Mouse (Mus musculus) liver, embryonic 13.5 days (tissue): ENCODE results near the gene Gm5737. TPM values are rescaled to one million over a fixed set of nuclear protein-coding genes. Genes with fewer than 3 reads are reported as not detected.

Experiments used
- ATAC-seq: fragments of 200-750 bp; cut with Nextera tagmentation; 2 replicates; pipeline ENCODE4 v1.8.0; 2017; ENCODE audit warnings: low read depth, mild to moderate bottlenecking, moderate number of reproducible peaks, moderate library complexity
- DNase-seq: peaks from one replicate; pipeline ENCODE4 v3.0.0; 2022
- H3K27ac ChIP-seq: fragments of 300-500 bp; sonication (generic); 2 replicates; pipeline ENCODE4 v1.5.1; 2015; ENCODE audit warnings: moderate library complexity, mild to moderate bottlenecking, inconsistent platforms
- H3K27me3 ChIP-seq: fragments of 300-500 bp; sonication (generic); 2 replicates; pipeline ENCODE4 v1.6.1; 2015; ENCODE audit warnings: mild to moderate bottlenecking, inconsistent platforms
- H3K36me3 ChIP-seq: fragments of 300-500 bp; sonication (generic); 2 replicates; pipeline ENCODE4 v1.6.1; 2015; ENCODE audit warnings: mild to moderate bottlenecking, inconsistent platforms
- H3K4me1 ChIP-seq: fragments of 300-500 bp; sonication (generic); replicated peaks from 2 replicates; pipeline ENCODE4 v1.6.1; 2015; ENCODE audit warnings: inconsistent platforms
- H3K4me2 ChIP-seq: fragments of 300-500 bp; sonication (generic); 2 replicates; pipeline ENCODE4 v1.6.1; 2015; ENCODE audit warnings: inconsistent platforms, mild to moderate bottlenecking, moderate library complexity
- H3K4me3 ChIP-seq: fragments of 300-500 bp; sonication (generic); replicated peaks from 2 replicates; pipeline ENCODE4 v1.5.1; 2015; ENCODE audit warnings: mild to moderate bottlenecking, inconsistent platforms
- H3K9ac ChIP-seq: fragments of 300-500 bp; sonication (generic); 2 replicates; pipeline ENCODE4 v1.6.1; 2015; ENCODE audit warnings: mild to moderate bottlenecking, inconsistent platforms
- H3K9me3 ChIP-seq: fragments of 300-500 bp; sonication (generic); replicated peaks from 2 replicates; pipeline ENCODE4 v1.6.1; 2016; ENCODE audit warnings: inconsistent platforms
- WGBS: fragments of 180-500 bp; shearing (Covaris S2); methylation state at CpG from one replicate; pipeline ENCODE4 v1.1.7; 2015; ENCODE audit not compliant: insufficient replicate concordance; 5-methylcytosine and 5-hydroxymethylcytosine counted together
- polyA plus RNA-seq: library from polyadenylated mRNA; unstranded; fragments of >200 nt; fragmentation: Nextera tagmentation; extraction: Ambion mirVana; gene quantifications from 2 replicates; pipeline ENCODE4 v1.2.1, GENCODE M21; 2015

Gm5737 gene
- polyA plus RNA-seq, 1 experiment from 2014 or later, result not detected

DNA sequence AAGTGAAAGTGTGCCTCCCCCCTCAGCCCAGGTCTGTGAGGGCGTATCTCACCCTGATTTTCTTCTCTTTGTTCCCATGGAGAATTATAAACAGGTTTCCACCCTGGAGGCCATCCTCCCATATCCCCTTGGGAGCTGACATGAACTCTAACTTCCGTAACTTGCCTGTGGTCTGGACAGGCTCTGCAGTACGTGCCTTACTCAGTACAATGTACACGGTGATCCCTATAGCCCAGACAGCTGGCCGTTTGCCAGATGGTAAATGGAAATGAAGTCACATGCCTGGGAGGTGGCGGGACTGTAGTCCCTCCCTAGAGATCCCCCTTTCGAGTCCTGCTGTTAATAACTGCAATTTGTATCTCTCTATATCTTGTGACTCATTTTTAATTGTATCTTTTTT lies 52.9 kb downstream of the Gm5737 start:
- WGBS, result 39% methylated on average over 7 of the region's 7 CpGs

DNA sequence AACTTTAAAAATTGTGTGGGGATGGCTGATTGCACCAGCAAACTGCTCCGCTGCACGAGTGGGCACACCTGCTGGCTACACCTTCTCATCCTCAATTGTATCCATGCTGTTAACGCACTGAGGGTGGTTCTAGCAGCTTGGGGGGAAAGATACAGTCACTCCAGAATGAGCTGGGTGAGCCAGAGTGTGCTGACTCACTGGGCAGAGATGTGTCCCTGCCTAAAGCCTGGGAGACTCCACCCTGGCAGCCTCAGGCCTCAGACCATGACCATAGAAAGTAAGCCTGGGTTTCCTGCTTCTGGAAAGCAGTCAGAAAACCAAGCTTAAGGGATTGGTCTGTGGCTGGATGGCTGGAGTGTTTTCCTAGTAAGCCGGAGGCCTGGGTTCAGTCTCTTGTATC lies 53.7 kb downstream of the Gm5737 start:
- Histone ChIP-seq H3K4me2 (peak overlapping the region; percentile 68), H3K27ac (peak overlapping the region; percentile 99), H3K4me3 (no peak overlapping the region), H3K27me3 (no peaks in the 10 kb centered on the region), H3K4me1 (peaks cover 98% of the 10 kb centered on the region), H3K36me3 (peaks cover 33% of the 10 kb centered on the region), H3K9me3 (no peaks in the 10 kb centered on the region), H3K9ac (peak overlapping the region; percentile 73)
- DNase-seq (peak; percentile 83), ATAC-seq (peak; percentile 84)
- 31% methylated on average over 4 of the region's 4 CpGs for WGBS

More for the DNA sequence above, 52.9 kb downstream of the Gm5737 start:
- no peaks in the 10 kb centered on the region for H3K9me3 ChIP-seq
- peak overlapping the region; percentile 68 for H3K4me2 ChIP-seq
- H3K27me3 ChIP-seq, result no peaks in the 10 kb centered on the region
- H3K36me3 ChIP-seq, result peaks cover 30% of the 10 kb centered on the region
- 0 out of 2 replicates have a peak overlapping the region, but pooled peaks have one; percentile 14 for H3K4me3 ChIP-seq
- DNase-seq (no peak), ATAC-seq (0 out of 2 replicates have a peak, but pooled peaks have one; percentile 12)
- peak overlapping the region; percentile 65 for H3K9ac ChIP-seq
- H3K4me1 ChIP-seq, result peaks cover 98% of the 10 kb centered on the region
- peak overlapping the region; percentile 99 for H3K27ac ChIP-seq

DNA sequence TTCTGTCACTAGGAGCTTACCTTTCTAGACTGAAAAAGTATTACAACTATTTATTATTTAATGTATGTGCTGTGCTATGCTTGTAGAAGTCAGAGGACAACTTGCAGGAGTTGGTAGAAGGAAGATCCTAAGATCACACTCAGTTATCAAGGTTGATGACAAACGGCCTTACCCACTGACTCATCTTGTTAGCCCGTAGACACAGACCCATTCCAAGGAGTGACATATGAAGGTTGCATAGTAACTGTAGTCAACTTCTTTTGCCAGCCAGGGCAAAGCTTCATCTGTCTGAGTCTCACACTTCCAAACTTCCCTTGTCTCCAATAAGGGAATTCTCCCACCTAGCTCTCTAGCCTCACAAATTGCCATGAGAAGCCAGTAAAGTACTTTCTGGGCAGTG lies 54.5 kb downstream of the Gm5737 start:
- peaks cover 100% of the 10 kb centered on the region for H3K4me1 ChIP-seq
- H3K9ac ChIP-seq, result peak overlapping the region; percentile 73
- H3K27ac ChIP-seq, result peak overlapping the region; percentile 99
- ATAC-seq (no peak), DNase-seq (no peak)
- H3K27me3 ChIP-seq, result no peaks in the 10 kb centered on the region
- peak overlapping the region; percentile 68 for H3K4me2 ChIP-seq
- H3K36me3 ChIP-seq, result peaks cover 40% of the 10 kb centered on the region
- no peaks in the 10 kb centered on the region for H3K9me3 ChIP-seq
- H3K4me3 ChIP-seq, result no peak overlapping the region
- WGBS, result 42% methylated on average over 2 of the region's 2 CpGs

DNA sequence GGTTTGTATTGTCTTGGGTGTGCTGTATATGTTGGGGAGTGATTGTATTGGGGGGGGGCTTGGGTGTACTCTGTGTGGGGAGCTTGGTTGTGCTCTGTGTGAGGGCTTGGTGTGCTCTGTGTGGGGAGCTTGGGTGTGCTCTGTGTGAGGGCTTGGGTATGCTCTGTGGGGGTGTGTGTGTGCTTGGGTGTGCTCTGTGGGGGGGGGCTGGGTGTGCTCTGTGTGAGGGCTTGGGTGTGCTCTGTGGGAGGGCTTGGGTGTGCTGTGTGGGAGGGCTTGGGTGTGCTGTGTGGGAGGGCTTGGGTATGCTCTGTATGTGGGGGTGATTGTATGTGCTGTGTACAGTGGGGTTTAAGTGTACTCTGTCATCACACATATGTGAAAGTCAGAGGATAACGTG lies 55.6 kb downstream of the Gm5737 start:
- H3K4me1 ChIP-seq, result peaks cover 98% of the 10 kb centered on the region
- H3K9ac ChIP-seq, result peak overlapping the region; percentile 73
- ATAC-seq, result peak; percentile 70

DNA sequence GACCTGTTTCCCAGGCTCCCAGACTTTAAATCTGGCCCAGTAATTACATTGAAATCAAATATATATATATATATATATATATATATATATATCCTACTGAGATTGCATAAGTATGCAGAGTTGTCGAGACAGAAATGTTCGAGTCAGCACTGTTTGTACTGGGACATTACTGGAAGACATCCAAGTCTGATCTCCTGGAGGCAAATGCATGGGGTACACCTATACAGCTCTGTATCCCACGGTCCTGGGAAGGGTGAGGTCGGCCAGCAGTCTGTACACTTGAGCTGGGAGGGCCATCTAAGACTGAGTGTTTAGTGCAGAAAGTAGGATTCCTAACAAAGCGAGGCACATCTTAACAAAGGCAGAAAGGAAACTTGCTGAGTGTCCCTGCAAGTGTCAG lies 57.7 kb downstream of the Gm5737 start:
- DNase-seq, result no peak
- Histone ChIP-seq H3K27ac (peak overlapping the region; percentile 99), H3K4me2 (no peak overlapping the region), H3K36me3 (peaks cover 58% of the 10 kb centered on the region), H3K9me3 (no peaks in the 10 kb centered on the region), H3K9ac (peak overlapping the region; percentile 19; the same call in 1 of the 2 replicates), H3K4me1 (peaks cover 98% of the 10 kb centered on the region), H3K4me3 (no peak overlapping the region), H3K27me3 (no peaks in the 10 kb centered on the region)
- ATAC-seq, result no peak
- WGBS, result 55% methylated on average over 5 of the region's 5 CpGs

More for the DNA sequence above, 55.6 kb downstream of the Gm5737 start:
- Histone ChIP-seq H3K36me3 (peaks cover 46% of the 10 kb centered on the region), H3K4me3 (no peak overlapping the region), H3K27ac (peak overlapping the region; percentile 99), H3K4me2 (0 out of 2 replicates have a peak overlapping the region, but pooled peaks have one; percentile 8), H3K27me3 (no peaks in the 10 kb centered on the region), H3K9me3 (no peaks in the 10 kb centered on the region)
- no peak for DNase-seq
- 64% methylated on average over 1 of the region's 1 CpGs for WGBS

DNA sequence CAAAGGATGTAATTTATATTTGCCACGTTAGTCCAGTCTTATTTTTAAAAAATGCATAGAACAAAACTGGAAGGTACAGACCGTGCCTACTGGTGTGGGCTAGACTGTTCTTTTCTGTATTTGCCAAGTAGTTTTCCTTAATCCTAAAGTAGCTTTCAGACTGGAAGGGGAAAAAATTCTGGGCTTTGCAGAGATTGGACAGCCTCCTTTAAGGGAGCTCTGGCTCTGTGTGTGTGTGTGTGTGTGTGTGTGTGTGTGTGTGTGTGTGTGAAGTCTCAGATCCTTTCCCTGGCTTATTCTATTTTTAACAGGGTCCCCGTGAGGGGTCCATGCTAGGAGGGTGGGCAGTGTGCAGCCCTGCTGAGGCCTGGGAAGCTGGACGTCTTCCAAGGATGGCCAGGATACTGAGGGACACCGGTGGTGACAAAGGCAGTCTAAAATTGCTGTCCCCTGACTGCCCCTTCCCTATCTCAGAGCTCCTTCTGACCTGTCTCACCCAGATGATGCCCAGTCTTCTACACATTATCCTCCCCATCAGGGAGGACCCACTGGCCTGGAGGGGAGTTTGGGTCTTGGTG lies 58.4 kb downstream of the Gm5737 start:
- Histone ChIP-seq H3K9me3 (no peaks in the 10 kb centered on the region), H3K4me2 (no peak overlapping the region), H3K36me3 (peaks cover 58% of the 10 kb centered on the region), H3K27ac (peak overlapping the region; percentile 99), H3K4me3 (no peak overlapping the region), H3K27me3 (no peaks in the 10 kb centered on the region), H3K9ac (peak overlapping the region; percentile 50), H3K4me1 (peaks cover 98% of the 10 kb centered on the region)
- WGBS, result 70% methylated on average over 5 of the region's 5 CpGs
- ATAC-seq (no peak), DNase-seq (no peak)

DNA sequence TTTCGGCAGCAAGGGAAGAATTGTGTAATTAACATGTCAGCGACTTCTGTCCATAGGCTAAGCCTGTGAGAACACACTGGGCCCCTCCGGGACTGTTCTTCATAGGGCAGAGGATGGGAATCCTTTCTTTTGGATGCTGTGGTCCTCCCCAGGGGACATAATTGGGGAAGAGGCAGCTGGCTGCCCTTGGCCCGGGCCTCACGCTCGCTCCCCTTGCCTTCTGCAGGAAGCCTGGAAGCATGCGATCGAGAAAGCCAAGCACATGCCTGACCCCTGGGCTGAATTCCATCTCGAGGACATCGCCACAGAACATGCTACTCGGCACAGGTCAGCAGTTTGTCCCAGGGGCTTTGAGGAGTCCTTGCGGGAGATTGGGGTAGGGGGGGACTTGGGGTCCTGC lies 60.9 kb downstream of the Gm5737 start:
- H3K9me3 ChIP-seq, result no peaks in the 10 kb centered on the region
- no peak overlapping the region for H3K4me2 ChIP-seq
- ATAC-seq (no peak), DNase-seq (no peak)
- peak overlapping the region; percentile 99 for H3K27ac ChIP-seq
- peaks cover 62% of the 10 kb centered on the region for H3K36me3 ChIP-seq
- no peak overlapping the region for H3K4me3 ChIP-seq
- H3K9ac ChIP-seq, result peak overlapping the region; percentile 20; the same call in 1 of the 2 replicates
- peaks cover 96% of the 10 kb centered on the region for H3K4me1 ChIP-seq
- no peaks in the 10 kb centered on the region for H3K27me3 ChIP-seq
- 89% methylated on average over 12 of the region's 12 CpGs for WGBS

DNA sequence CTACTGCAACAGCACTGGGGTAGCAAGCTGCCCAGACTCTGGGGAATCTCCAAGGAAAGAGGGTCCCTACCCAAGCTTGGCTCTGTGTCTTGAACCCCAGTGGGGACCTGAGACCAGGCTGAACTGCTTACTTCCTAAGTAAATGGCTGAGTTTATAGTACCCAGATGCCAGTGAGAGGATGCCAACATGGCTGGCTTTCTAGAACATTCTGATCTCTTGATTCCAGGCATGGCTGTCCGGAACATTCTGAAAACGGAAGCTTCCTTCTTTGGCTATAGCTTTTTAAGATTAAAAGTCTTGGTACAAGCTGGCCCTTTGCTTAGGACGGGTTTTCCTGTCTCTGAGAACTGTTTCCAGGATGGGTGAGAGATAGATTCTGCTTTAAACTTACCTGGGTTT lies 61.9 kb downstream of the Gm5737 start:
- Histone ChIP-seq H3K27ac (peak overlapping the region; percentile 99), H3K9ac (peak overlapping the region; percentile 76), H3K9me3 (no peaks in the 10 kb centered on the region), H3K4me2 (peak overlapping the region; percentile 62), H3K4me3 (peak overlapping the region; percentile 38), H3K27me3 (no peaks in the 10 kb centered on the region), H3K36me3 (peaks cover 64% of the 10 kb centered on the region), H3K4me1 (peaks cover 96% of the 10 kb centered on the region)
- ATAC-seq (no peak), DNase-seq (no peak)
- WGBS, result 86% methylated on average over 3 of the region's 3 CpGs

DNA sequence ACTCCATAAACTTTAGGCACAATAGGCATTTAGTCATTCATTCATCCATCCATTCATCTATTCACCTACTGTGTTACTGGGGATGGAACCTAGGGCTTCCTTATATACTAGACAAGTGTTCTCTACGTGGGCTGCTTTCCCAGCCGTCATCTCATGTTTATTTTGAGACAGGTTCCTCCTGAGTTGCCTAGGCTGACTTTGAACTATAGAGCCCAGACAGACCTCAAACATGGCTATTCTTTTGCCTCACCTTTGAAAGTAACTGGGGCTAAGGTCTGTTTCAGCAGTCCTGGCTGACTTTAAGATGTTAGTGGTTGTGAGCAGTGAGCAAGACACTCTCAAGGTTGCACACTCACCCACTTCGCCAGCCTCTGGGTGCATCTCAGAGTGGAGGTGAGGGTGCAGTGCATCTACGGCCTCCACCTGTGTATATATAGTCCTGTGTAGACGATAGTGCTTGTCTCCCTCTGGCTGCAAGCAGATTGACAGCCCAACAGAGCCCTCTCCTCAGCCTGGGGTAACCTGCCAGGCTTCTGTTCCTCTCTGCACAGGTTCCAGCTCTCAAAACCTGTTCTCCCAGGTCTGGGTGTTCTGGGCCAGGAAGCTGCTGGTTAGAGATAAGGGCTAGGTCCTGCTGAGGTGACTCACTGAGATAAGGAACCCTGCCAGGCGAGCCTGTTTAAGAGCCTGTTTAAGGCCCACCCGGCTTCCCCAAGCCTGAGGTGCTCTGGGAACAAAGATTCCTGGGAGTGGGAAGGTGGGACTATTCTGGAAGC lies 62.8 kb downstream of the Gm5737 start:
- H3K36me3 ChIP-seq, result peaks cover 67% of the 10 kb centered on the region
- DNase-seq (peak; percentile 87), ATAC-seq (peak; percentile 93)
- H3K9ac ChIP-seq, result peak overlapping the region; percentile 76
- WGBS, result 20% methylated on average over 7 of the region's 7 CpGs
- H3K27me3 ChIP-seq, result no peaks in the 10 kb centered on the region
- H3K27ac ChIP-seq, result peak overlapping the region; percentile 99
- H3K4me3 ChIP-seq, result peak overlapping the region; percentile 38
- H3K4me1 ChIP-seq, result peaks cover 96% of the 10 kb centered on the region
- H3K9me3 ChIP-seq, result no peaks in the 10 kb centered on the region
- peak overlapping the region; percentile 62 for H3K4me2 ChIP-seq

DNA sequence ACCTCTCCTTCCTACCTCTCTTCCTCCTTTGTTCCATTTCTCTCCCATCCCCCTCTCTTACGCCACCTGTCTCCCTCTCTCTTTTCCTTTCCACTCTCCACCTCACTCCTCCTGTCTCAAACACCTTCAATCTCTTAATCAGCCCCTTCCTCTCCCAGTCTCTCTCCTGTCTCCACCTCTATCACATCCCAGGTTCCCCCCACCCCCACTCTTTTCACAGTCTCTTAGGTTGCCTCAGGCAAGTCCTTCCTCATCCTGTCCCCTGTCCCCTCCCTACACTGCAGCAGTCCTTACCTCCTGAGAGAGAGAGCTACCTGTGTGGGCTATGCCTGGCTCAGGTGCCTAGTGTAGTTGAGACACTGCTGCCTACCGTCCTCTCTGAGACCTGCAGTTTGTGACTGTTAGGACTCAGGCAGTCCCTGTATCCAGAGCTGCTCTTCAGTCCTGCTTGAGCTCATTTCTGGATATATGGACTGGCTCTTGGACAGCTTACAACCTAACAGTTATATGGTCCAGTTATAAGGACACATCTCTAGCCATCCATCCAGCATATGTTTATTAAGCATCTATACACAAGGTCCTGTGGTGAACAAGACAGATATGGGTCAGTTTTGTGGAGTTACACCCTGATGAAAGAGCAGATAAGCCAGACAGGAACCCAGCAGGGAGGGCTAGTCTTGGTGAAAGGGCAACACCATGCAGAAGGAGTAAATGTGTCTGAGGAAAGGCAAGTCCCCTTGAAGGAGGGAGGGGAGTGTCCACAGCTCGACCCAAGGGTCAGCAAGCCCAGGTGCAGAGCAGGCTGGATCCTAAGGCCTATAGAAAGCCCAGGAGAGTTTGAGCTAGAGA lies 63.6 kb downstream of the Gm5737 start:
- ATAC-seq (peak; percentile 51), DNase-seq (no peak)
- peaks cover 68% of the 10 kb centered on the region for H3K36me3 ChIP-seq
- peak overlapping the region; percentile 38 for H3K4me3 ChIP-seq
- peak overlapping the region; percentile 62 for H3K4me2 ChIP-seq
- H3K27ac ChIP-seq, result peak overlapping the region; percentile 99
- WGBS, result 36% methylated on average over 3 of the region's 3 CpGs
- H3K4me1 ChIP-seq, result peaks cover 96% of the 10 kb centered on the region
- H3K27me3 ChIP-seq, result no peaks in the 10 kb centered on the region
- H3K9ac ChIP-seq, result peak overlapping the region; percentile 76
- H3K9me3 ChIP-seq, result no peaks in the 10 kb centered on the region

DNA sequence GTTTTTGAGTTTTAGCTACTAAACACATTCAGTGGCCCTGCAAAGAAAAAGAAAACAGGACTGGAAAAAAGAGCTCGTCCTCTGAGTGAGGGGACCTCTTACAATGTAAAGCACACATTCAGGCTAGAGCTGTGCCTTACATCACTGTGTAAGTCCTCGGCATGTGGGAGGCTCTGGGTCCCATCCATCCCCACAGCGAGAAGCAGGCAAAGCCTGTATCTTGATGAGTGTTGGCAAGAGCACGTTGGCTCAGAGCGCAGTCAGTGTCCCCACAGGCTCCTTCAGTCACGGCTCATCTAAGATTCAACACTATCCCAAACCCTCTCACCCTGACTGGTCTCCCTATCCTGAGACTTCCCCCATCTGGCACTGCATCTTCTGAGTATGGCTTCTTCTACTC lies 66.1 kb downstream of the Gm5737 start:
- ATAC-seq (no peak), DNase-seq (no peak)
- Histone ChIP-seq H3K27ac (peak overlapping the region; percentile 93), H3K9me3 (no peaks in the 10 kb centered on the region), H3K27me3 (no peaks in the 10 kb centered on the region), H3K9ac (peak overlapping the region; percentile 51), H3K36me3 (peaks cover 71% of the 10 kb centered on the region), H3K4me3 (0 out of 2 replicates have a peak overlapping the region, but pooled peaks have one; percentile 9), H3K4me2 (peak overlapping the region; percentile 81), H3K4me1 (peaks cover 98% of the 10 kb centered on the region)
- 81% methylated on average over 6 of the region's 6 CpGs for whole genome bisulfite sequencing
